Mouse (Mus musculus): ENCODE measurements around the gene Parvb.

GRCm38 (mm10) chr15:84265141-84265540, 33.3 kb downstream of the Parvb start:
- TF ChIP-seq HCFC1 (IDR thresholded peaks at IDR 0.05; ENCODE audit: low read depth, low read length) = no peak
- TF ChIP-seq MAFK (IDR thresholded peaks at IDR 0.05; ENCODE audit: insufficient replicate concordance, low read length) = no peak
- no peak for TF ChIP-seq ZNF384 (IDR thresholded peaks at IDR 0.05; ENCODE audit: low read depth, low read length)

All from CH12.LX (cell line).